Comparison of ENCODE assay signal across 11 mouse cellular contexts in the genomic region with DNA sequence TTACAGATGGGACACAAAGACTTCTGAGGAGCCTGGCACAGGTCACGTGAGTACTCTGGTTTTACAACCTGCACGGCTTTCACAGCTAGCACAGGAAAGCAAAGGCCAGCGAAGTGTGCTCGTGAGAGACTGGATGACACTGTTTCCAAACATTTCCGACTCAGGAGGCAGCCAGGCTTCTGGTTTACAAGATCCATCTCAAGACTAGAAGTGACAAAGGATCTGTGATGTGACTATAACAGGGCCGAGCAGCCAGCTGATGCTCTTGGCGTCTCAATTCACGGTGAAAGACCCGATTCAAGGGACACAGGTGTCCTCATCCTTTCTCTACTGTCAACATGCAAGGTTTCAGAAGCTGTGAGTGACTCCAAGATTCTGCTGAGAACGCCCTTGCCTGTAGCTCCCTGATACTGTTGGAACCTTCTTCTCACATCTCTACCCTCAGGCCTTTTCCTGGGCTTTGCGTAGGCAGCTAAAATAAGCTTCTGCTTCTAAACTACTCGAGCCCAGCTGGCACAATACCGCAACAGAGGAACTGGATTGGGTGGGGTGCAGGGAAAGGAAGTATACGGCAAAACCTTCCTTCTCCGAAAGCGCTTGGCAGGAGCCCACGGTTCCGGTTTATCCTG.
A peak's percentile ranks its signal among the peaks of the same experiment; 100 is the strongest.
DNase-seq lines count a peak whose midpoint lies in the region; TF ChIP-seq lines count a peak whose summit lies in the region.
"Had no signal": no experiment of that assay in that cellular context is flagged by ENCODE, and none has a peak within 500 bp of the region (broad histone marks: within the 10 kb centered on the region; RNA-seq: fewer than 3 reads in every experiment).

No protein-coding gene starts in this region.

- no peaks in the 10 kb centered on the region for H3K36me3 ChIP-seq in myocyte (ENCODE audit: control insufficient read depth, insufficient read depth)
- no peaks in the 10 kb centered on the region for H3K36me3 ChIP-seq in thymus, adult 2 months (ENCODE audit: control insufficient read depth, insufficient read depth, low read length)
- H3K36me3 ChIP-seq: forebrain, embryonic 12.5 days had no signal

- no peaks in the 10 kb centered on the region for H3K4me1 ChIP-seq in thymus, adult 2 months (replicated peaks; ENCODE audit: control insufficient read depth, insufficient read depth, low read length)
- H3K4me1 ChIP-seq: forebrain, embryonic 12.5 days had no signal

- TF ChIP-seq CTCF in brain, embryonic 14.5 days (IDR thresholded peaks at IDR 0.05; ENCODE audit: borderline replicate concordance, extremely low read depth, insufficient read depth, insufficient read length): no peak
- no peak for TF ChIP-seq CTCF in thymus, adult 2 months (IDR thresholded peaks at IDR 0.05; ENCODE audit: borderline replicate concordance, control insufficient read depth, extremely low read depth, insufficient read depth, low read length, poor library complexity)

- WGBS in thymus, adult 2 months: 78% methylated on average over 18 of the region's 18 CpGs

- TF ChIP-seq POLR2A in brain, embryonic 14.5 days (IDR thresholded peaks at IDR 0.05; ENCODE audit: borderline replicate concordance, extremely low read depth, insufficient read depth, insufficient read length, poor library complexity, severe bottlenecking): no peak
- no peak for TF ChIP-seq POLR2A in myocyte (IDR thresholded peaks at IDR 0.05; ENCODE audit: insufficient read length, low read depth)
- no peak for TF ChIP-seq POLR2A in thymus, adult 2 months (IDR thresholded peaks at IDR 0.05; ENCODE audit: control insufficient read depth, extremely low read depth, insufficient read depth, low read length, poor library complexity)

- H3K4me2 ChIP-seq in myocyte (ENCODE audit: low read depth): peak overlapping the region; percentile 9
- H3K4me2 ChIP-seq: forebrain, embryonic 12.5 days; heart, embryonic 11.5 days had no signal

- no peaks in the 10 kb centered on the region for H3K27me3 ChIP-seq in myocyte (ENCODE audit: control insufficient read depth, insufficient read depth, insufficient read length)
- no peaks in the 10 kb centered on the region for H3K27me3 ChIP-seq in thymus, adult 2 months (ENCODE audit: control insufficient read depth, insufficient read depth, low read length)
- H3K27me3 ChIP-seq: forebrain, embryonic 12.5 days had no signal

- H3K27ac ChIP-seq in thymus, adult 2 months (ENCODE audit: control insufficient read depth, insufficient read depth, low read length): no peak overlapping the region
- H3K27ac ChIP-seq: forebrain, embryonic 12.5 days had no signal

- peak; percentile 10 for DNase-seq in brain, embryonic 14.5 days (ENCODE audit: low read depth)
- peak; percentile 45 to 46 for DNase-seq in cerebellum, postnatal 25 days
- DNase-seq in layer of hippocampus, postnatal 10 days (ENCODE audit: low spot score in 2 of 2): peak; percentile 15 to 38
- DNase-seq in thymus, adult 2 months: no peak
- no peak for DNase-seq in spleen, postnatal 14 days (ENCODE audit: low spot score in 2 of 2)
- DNase-seq in embryo, embryonic 9.5 days (ENCODE audit: extremely low spot score): no peak
- DNase-seq: kidney, postnatal 10 days; liver had no signal

- H3ac ChIP-seq in myocyte (ENCODE audit: control insufficient read depth, insufficient read length): no peak overlapping the region

- H3K79me2 ChIP-seq in myocyte (ENCODE audit: control insufficient read depth, insufficient read depth): no peaks in the 10 kb centered on the region

- no peak overlapping the region for H3K4me3 ChIP-seq in myocyte
- H3K4me3 ChIP-seq in thymus, adult 2 months (ENCODE audit: control insufficient read depth, insufficient read depth, low read length): no peak overlapping the region
- H3K4me3 ChIP-seq: forebrain, embryonic 12.5 days had no signal

TF ChIP-seq in myocyte, 11 proteins besides CTCF, POLR2A, EP300 and RAD21:
- no peak for TF ChIP-seq MAX (IDR thresholded peaks at IDR 0.05; ENCODE audit: low read depth)
- no peak for TF ChIP-seq TCF12 (IDR thresholded peaks at IDR 0.05; ENCODE audit: insufficient read depth, poor library complexity, severe bottlenecking)
- TF ChIP-seq TCF3 (IDR thresholded peaks at IDR 0.05; ENCODE audit: insufficient read length, low read depth): no peak
- TF ChIP-seq POLR2AphosphoS2 (IDR thresholded peaks at IDR 0.05; ENCODE audit: insufficient read length, low read depth): no peak
- TF ChIP-seq USF1 (IDR thresholded peaks at IDR 0.05; ENCODE audit: low read depth): no peak
- no peak for TF ChIP-seq MYOG (IDR thresholded peaks at IDR 0.05; ENCODE audit: control insufficient read depth in 1 of 3, insufficient read depth in 1 of 3, insufficient read length in 2 of 3, low read depth in 2 of 3)
- no peak for TF ChIP-seq E2F4 (IDR thresholded peaks at IDR 0.05; ENCODE audit: insufficient read depth)
- no peak for TF ChIP-seq CEBPB (IDR thresholded peaks at IDR 0.05; ENCODE audit: insufficient read depth, poor library complexity, severe bottlenecking)

Comparison
In these comparisons a context has a peak if more than half of its experiments do, and no peak if none do; other contexts are left out.
1. DNase-seq: peak in brain, embryonic 14.5 days (single experiment), cerebellum, postnatal 25 days (2 of 2) and layer of hippocampus, postnatal 10 days (2 of 2); none in thymus, adult 2 months (single experiment), spleen, postnatal 14 days (0 of 2) and embryo, embryonic 9.5 days (single experiment).